Mouse (Mus musculus): Measurements from ENCODE around the gene Lrrc4c. TPM values are rescaled to one million over a fixed set of nuclear protein-coding genes. Genes with fewer than 3 reads are reported as not detected.

Gene Lrrc4c
- total RNA-seq (2023), result not detected

DNA sequence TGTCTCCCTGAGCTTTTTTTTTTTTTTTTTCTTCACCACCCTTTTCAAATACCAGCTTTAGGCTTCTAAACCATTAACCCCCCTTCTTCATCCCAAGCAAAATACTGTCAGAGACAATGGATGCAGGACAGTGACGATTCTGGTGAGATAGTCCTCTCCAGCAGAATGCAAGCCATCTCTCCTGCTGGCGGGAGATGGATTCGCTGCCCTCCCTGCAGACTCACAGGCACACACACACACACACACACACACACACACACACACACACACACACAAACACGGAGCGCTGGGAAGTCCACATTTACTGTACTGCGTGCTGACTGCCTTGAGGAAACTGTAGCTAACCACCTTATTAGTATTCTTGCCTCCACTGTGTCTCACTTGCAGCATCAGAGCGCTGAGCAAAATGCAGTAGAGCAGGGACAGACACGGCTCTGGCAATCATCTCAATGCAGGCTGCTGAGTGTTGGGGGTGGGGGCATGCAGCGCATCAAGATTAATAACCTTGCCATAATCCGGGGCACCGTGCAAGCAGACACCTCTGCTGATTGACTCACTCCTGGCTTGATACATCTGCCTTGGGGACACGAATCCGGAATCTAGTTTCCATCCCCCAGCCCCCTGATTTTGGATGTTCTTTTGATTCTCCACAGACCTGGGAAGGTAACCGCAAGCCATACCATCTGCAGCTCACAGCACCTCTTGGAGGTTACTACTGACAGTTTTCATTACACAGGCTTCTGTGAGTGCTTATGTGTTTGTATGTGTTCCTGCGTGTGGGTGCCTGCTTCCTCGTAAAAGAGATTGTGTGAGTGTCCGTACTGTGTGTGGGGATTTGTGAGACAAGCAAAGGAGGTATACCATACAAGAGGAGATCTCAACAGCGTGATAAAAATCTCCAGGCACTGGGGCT is at the start of gene Lrrc4c:
Gene Lrrc4c (plus strand): TSS at position 783 of the 913 bp plus-strand sequence.

